Mouse (Mus musculus) R1 (cell line): ENCODE measurements around the gene Alg14.

Experiments used
- DNase-seq: peaks from one replicate; pipeline ENCODE4 v3.0.0-alpha.2; 2018; ENCODE audit warnings: low read depth, low spot score

Gene Alg14

DNA sequence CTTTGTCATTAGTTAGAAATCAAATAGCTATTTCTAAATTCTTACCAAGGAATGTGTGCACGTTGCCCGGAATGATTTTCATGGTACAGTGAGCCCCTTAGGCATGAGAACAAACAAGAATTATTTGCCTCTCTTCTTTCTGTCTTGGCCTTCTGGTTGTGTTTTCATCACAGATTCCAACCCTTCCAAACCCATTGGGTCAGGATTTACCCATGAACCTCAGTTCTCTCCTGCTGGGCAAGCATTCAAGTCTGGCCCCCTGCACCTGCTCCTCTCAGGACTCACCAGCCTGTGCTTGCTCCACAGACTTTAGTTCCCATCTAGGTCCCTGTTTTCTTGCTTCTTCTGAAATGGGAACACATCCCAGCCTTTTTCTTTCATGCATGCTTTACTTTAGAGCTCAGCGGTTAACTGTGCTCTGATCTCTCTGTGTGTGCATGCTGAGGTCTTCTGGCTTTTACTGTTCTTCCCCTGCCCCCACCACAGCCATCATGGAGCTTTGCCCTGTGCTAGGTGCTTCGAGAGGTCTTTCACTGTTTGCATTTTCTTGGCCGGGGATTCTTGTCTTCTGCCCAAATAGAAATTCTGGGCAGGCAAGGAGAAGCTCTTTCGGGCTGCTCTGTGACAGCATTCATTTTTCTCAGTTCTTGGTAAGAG is 44.8 kb downstream of the Alg14 start:
- no peak for DNase-seq

DNA sequence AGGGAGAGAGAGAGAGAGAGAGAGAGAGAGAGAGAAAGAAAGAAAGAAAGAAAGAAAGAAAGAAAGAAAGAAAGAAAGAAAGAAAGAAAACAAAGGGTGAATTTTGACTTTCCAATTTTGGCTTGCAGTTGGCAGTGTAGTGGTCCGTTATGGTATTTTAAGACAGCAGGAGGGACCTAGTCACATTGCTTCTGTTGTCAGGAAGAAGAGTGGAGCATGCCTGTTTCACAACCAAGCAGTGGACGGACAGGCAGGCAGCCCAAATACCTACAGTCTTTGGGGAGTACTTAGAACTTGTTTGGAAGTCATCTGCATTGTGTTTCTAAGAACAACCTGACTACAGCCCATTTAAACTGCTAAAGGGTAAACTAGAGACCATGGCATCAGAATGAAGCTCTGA is 47.1 kb downstream of the Alg14 start:
- DNase-seq, result no peak

DNA sequence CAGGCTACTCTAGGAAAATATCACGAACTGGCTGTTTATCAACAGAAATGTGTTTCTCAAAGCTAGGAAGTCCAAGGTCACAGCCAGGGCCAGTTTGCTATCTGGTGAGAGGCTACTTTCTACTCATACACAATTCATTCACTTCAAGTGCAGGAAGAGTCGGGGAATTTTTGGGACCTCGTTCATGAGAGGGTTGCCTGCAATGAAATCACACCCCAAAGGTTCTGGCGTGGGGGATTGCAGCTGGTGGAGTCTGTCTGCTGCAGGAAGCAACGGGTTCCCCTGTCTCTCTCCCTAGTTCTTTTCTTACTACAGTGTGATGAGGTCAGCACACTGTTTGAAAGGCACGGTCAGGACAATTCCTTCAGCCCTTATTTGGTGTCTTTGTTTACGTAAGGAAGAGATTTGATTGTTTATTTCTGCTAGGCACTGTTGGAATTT is 48.8 kb downstream of the Alg14 start:
- no peak for DNase-seq

DNA sequence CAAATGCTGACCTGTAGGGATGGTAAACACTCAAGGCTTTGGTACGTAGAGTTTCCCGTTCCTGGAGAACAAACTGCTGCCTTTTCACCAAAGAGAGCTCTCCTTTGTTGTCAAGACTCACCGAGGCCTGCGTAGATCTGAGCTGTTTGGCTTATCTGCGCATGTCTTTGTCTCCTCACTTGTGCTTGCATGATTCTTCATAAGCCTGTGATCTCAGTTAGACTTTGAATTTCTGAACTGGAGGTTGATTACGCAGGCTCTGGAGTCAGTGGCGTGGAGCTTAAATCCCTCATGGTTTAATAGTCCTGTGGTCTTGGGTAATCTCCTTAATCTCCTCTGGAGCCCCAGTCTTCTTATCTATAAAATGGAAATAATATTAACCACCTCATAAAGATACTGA is 51.7 kb downstream of the Alg14 start:
- no peak for DNase-seq

DNA sequence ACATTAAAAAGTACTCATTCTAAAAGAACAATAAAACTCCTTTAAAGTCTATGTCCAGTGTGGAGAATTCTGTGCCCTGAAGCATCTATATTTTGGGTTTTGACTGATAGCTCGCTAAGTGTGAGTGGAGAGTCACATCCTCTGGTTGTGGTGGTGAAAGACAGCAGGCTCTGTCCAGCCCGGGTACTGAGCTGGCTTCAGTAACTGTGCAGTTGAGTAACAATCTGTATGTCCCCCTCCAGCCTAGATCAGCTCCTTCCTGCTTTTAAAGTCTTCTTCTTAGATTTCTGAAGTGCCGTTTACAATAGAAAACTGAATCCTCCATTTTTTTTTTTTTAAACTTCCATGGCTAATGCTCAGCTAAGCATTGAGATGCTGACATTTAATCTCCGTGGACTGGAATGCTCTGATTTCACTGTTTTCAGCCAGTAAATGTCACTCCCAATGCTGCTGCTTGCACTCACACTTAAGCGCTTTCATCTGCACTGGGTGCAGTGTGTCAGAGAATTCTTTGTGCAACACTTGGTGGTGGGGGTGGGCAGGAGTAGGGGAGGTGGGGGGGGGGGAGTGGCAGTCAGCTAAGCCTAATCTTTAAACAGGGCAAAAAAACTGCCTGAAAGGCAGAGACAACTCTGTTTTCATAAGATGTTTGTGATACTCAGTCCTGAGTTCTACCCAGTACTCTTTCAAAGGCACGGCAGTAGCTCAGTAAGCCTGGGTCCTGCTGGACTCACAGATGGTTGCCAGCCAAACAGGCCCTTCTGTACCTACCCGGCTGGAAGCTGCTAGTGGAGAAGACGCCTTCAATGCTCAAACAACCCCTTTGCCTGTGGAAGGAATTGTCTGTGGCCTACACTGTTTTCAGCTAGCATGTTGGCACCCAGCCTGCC is 52.7 kb downstream of the Alg14 start:
- DNase-seq, result no peak

DNA sequence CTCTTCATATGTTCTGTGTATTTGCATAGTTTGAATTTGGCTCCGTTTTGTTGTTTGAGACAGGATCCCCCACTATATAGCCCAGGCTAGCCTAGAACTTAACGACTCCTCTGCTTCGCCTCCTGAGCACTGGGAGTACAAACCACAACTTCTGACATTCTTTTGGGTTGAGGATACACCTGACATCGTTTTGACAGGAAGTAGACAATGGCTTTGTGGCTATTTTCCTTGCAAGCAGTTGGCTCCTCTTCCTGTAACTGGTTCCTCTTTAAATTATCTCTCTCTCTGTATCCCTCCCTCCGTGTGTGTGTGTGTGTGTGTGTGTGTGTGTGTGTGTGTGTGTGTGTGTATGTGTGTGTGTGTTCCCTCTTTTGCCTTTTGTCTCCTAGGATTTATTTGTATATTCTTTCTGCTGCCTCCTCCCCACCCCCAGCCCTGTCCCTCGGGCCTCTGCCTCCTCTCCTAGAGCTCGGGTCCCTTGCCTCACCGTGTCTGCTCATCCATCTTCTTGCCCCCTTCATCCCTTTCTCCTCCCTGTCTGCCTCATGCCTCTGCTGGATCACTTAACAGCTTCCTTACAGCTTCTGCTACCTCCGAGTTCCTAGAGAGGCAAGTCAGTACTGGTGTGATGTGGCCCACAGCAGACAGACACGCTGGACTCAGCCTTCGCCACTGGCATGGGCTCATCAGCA is 53.5 kb downstream of the Alg14 start:
- no peak for DNase-seq

DNA sequence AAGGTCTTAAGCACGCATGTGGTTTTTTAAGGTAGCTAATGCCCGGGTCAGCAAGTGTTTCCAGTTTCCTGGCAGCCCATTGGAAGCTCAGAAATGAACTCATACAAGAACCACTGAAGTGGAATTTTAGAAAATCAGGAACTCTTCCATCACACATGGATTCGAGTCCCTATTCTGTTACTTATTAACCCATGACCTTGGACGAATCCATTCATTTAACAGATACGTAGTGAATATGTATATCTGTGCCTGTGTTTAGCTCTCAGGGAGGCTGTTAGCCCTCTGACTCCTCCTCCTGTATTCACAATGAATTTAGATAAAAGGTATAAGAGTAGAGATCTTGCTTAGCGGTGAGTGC is 54.0 kb downstream of the Alg14 start:
- DNase-seq, result no peak

DNA sequence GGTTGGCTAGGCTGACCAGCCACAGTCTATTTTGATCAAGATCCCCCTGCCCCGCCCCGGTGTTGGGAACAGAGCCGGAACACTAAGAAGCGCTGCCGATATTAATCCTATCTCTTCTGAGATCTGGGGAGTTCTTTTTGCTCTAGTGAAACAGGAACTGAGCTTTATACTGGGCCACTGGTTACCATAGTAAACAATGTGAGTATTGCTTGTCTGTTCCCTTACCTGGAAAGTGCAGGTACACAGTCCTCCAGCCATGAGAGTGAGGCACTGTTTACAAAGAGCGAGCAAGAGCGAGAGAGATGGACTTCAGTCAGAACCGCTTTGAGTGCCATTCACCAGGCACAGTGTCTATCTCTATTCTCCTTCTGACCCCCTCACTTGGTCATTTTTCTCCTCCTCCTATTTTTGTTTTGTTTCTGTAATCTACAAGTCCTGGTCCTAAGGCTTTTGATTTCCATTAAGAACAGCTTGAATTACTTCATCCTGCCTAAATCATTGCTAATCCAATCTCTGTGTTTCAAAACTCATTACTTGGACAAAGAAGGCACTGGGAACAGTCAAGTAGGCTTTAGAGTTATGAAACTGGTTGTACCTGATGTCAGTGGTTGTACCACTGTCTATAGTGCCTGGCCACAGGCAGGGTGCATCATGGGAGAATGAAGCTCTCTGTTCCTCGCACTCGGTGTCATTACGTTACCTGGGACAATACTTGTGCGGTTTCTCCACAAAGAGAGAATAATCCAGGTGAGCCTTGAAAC is 55.1 kb downstream of the Alg14 start:
- no peak for DNase-seq

DNA sequence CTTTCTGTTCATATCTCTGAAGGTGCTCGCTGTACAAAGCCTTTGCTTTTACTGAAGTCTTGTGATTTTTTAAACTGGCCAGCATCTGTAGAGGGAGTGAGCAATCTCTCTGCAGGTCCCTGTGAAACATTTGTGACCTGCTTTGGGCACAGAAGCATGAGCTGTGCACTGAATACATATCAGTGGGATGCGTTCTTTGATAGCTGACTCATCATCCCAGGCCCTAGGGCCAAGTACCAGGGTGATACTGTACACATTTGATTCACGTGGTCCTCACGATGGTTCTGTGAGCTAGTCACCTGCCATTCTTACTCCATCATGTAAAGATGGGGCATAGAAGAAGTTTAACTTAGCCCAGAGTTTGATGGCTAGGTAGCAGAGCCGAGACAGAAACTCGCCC is 57.2 kb downstream of the Alg14 start:
- DNase-seq, result no peak

DNA sequence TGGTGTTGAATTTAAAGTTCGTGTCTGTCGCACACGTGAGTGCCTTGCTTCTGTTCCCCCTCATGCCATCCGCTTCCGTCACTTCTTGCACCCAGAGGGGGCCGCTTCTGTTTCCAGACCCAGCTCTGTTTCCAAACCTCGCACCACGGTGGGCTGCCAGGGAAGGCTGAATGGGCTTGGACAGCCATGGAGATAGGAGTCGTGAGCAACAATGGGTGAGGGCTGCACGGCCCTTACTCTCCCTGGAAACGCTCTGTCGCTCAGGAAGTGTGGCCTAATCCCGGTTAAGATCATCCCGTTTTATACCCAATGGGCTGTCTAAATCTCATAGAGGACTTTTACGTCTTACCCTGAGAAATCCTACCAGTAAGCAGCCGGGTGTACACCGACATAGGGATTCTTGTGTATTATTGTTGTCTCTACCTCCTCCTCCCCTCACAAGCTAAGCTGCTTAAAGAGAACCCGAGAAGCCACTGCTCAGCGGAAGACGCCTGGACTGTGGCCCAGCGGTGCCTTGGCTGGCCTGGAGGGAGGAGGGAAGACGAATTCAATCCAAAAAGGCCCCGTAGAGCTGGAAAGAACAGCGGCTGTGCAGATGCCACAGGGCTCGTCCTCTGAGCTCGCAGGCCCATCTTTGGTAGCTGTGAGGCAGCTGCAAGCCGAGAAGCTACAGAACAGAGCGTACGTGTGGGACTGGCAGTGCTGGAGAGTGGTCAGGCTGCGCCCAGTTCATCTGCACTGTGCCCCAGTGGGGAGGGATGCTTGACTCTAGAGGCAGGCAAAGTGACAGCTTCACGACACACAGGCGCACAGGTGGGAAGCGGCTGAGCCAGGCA is 58.0 kb downstream of the Alg14 start:
- DNase-seq, result peak; percentile 17

DNA sequence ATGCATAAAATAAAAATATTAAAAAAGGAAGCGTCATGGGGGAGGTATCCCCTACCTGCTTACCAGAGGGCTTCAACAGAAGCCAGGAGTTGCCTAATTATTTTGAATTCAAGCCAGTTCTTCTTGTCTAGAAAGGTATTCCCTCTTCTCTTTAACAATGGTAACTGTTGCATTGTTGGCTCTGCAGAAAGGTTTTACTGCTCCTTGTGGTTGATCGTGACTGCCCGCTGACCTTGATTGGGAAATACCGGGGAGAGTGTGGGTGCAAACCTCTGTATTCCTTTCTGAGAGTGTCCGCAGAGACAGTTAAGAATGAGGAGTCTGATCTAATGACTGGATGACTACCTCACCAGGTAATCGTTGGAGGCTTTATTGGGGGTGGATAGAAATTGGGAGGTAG is 59.7 kb downstream of the Alg14 start:
- no peak for DNase-seq

DNA sequence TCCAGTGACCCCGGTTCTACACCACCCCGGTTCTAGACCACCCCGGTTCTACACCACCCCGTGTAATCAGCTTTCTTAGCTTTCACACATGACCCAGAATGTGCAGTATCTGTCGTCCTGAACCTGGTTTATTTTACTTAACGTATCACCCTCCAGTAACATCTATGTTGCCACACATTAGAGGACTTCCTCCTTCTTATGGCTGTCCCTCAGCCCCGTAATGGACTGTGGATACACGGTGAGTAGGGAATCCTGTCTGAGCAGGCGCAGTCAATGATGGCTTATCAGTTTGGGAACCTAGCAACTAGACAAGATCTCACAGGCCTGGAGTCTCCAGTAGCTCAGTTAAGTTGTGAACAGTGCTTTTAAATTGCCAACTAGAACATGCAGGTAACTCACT is 62.7 kb downstream of the Alg14 start:
- no peak for DNase-seq

DNA sequence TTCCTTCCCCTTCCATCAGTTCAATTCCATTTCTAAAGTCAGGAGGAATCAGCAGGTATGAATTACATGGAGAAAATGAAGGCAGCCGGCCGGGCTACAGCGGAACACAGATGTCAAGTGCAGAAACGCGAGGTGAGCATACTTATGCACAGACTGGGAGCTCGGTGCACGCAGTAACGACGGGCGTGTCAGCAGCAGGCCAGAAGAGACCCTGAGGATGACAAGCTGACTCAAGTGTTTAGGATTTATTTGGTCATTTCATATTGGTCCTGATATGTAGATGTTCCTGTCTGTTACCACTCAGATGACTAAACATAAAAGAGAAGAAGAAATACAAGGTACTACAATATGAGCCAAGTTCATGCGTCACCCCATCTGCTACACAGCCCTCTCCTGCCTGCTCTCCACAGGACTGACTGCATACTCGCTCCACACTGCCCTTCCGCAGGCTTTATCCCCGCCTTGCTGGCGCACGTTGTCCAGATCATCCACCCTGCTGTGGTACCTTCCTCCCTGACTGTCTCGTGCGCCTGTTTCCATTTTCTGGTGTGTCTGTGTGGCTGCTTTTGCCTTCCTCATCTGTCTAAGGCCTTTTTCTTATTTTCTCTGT is 63.4 kb downstream of the Alg14 start:
- DNase-seq, result peak; percentile 49

DNA sequence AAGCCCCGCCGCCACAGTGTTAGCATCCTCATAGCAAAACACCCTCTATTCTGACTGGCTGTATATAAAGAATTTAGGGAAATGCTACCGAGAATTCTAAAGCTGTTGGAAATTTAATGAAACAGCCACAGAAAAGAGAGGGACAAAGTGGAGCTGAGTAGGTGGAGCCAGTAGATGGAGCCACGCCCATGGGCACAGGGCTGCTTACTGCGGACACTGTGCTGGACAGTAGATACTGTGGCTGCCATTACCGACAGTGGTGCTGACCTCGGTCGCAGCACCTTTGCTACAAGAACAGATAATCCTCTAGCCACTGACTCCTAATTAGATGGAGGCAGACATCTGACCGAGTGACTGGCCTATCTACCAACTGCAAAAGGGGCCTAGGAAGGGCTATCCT is 64.0 kb downstream of the Alg14 start:
- no peak for DNase-seq

DNA sequence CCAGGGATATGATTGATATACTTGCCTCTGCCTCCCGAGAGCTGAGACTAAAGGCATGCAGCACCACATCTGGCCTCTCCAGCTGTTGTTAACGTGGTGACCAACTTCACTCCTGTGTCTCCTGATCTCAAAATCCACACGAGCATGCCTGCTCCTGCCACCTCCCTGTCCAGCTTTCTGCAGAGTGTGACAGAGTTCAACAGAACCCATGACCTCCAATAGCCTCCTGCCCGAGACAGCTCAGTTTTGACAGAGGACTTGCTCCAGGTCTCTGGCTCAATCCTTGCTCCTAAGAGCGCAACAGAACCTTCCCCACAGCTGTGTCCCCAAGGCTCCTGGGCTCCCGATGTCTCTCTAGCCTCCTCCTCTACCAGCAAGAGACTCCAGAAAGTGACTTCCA is 64.5 kb downstream of the Alg14 start:
- DNase-seq, result no peak

DNA sequence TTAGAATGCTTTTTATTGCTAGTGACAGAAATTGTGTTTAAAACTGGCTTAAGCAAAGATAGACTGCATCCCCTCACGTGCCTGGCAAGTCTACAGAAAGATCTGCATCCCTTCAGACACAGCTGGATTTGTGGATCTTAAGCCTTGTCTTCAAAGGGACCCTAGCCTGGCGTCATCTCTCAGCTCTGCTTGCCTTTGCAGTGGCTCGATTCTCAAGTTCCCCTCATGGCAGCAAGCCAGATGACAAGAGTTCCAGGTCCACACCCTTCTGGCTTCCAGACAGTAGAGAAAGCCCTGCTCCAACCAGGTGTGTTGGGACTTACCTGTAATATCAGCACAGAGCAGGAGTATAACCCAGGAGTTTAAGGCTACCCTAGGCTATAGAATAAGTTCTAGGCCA is 65.5 kb downstream of the Alg14 start:
- no peak for DNase-seq

DNA sequence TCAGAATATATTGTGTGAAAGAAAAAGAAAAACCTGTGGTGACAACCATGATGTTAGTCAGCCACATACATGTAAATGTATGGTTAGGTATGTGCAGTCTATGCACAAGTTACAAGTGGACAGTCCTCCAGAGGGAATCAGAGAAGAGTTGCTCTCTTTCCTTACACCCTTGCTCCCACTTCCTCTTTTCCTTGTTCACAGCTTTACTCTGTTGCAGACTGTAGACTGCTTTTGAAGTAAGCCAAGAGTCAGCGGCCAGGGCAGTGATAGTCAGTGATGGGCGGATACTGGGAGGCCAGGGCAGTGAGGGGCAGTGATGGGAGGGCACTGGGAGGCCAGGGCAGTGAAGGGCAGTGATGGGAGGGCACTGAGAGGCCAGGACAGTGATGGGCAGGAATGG is 66.7 kb downstream of the Alg14 start:
- no peak for DNase-seq

DNA sequence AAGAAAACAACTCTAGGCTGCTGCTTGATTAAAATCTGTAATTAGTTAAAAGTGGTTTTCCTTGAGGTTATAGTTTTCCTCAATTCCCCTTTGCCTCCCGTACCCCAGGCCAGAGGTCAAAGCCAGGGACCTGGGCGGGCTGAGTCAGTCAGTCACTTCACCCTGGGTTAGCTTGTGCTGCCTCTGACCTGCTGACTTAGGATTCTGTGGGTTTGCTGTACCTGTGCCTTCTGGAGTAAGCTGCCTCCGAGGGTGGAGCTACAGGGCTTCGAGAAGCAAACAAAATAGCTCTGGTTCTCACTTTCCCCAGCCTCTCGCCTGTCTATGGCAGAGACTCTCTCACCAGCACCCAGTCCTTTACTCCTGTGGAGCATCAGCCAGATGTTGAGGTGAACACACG is 67.3 kb downstream of the Alg14 start:
- no peak for DNase-seq

DNA sequence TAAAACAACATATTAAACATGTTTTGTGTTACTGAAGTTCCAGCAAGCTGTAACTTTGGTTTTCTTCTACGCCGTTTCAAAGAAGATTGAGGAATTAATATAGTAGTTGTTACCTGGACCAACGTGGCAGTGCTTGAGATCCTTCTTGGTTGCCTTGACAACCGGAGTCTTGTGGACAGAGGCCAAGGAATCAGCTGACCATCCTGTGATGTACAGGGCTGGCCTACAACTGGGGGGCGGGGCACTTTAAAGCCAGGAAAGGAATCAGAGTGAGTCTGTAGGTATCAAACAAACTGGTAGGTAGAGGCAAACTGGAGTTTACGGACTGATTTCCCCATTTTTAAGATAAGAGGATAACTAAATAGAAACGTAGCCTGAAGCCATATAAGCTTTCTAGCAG is 67.7 kb downstream of the Alg14 start:
- peak; percentile 17 for DNase-seq

DNA sequence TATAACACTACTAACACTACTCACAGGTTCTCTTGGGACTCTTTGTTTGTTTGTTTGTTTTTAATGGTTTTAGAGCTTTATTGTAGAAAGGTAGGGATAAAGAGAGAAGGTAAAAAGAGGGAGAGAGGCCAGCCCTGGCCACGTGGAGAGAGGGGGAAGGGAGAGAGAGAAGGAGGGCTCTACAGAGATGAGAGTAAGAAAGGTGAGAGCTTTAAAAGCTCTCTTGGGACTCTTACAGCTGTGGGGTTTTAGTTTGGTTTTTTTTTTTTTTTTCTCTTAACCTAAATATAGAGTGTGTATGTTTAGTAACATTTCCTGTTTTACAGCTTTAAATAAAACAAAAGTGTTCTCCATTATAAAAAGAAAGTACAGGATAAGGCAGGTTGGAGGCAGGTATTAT is 70.4 kb downstream of the Alg14 start:
- DNase-seq, result no peak

DNA sequence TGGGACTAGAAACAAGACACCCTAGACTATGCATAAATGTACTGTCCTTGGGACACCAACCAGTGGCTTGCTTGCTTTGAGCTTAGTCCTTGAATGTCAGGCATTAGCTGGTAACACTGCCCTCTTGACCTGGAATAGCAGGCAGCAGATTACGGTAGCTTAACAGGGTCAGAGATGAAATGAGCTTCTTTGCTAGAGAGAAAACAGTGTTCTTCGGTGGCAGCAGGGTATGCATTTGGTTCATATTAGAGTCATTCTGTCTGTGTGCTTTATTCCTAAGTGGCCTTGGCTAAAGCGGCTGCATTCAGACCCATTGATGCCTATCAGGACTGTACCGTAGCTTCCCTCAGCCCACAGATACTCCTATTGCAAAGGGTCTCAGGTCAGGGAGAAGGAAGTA is 72.8 kb downstream of the Alg14 start:
- no peak for DNase-seq
